Comparison of ENCODE assay signal across 8 mouse cellular contexts in the genomic region with DNA sequence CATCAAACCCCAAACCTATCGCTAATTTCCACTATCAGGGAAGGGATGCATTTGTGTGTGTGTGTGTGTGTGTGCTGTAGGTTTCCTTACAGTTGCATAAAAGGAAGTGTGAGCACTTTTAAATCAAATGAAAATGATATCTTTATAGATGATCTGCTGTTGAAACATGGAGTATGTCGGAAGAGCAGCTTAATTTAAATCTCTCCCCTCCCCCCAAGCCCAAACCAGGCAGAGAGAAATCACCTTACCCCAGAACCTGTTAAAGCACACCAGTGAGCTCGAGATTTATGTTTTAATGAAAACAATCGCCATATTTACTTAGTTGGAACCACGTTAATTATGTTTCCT. TPM values are rescaled to one million over a fixed set of nuclear protein-coding genes. Genes with fewer than 3 reads are reported as not detected.
DNase-seq lines count a peak whose midpoint lies in the region; ATAC-seq and TF ChIP-seq lines count a peak whose summit lies in the region.

No protein-coding gene starts in this region.

- peak overlapping the region; percentile 89 for H3K9ac ChIP-seq in limb, embryonic 13.5 days
- peak overlapping the region; percentile 88; the same call in 1 of the 2 replicates for H3K9ac ChIP-seq in stomach, embryonic 15.5 days

- no peaks in the 10 kb centered on the region for H3K36me3 ChIP-seq in testis, adult 2 months (ENCODE audit: control insufficient read depth, insufficient read depth, low read length)
- H3K36me3 ChIP-seq in limb, embryonic 13.5 days = peaks cover 3% of the 10 kb centered on the region; the same call in 1 of the 2 replicates
- H3K36me3 ChIP-seq in stomach, embryonic 15.5 days = no peaks in the 10 kb centered on the region

- WGBS in limb, embryonic 13.5 days = 3% methylated on average over 5 of the region's 5 CpGs
- 7% methylated on average over 5 of the region's 5 CpGs for WGBS in stomach, embryonic 15.5 days

- peak overlapping the region; percentile 92 for H3K4me2 ChIP-seq in limb, embryonic 13.5 days (replicated peaks)
- H3K4me2 ChIP-seq in stomach, embryonic 15.5 days = peak overlapping the region; percentile 85

- ATAC-seq in limb, embryonic 13.5 days (ENCODE audit: low FRiP score, low read depth) = no peak
- no peak for ATAC-seq in stomach, embryonic 15.5 days (ENCODE audit: insufficient read depth, low FRiP score, low read depth)

- no peak for TF ChIP-seq POLR2A in testis, adult 2 months (IDR thresholded peaks at IDR 0.05; ENCODE audit: control insufficient read depth, low read depth, low read length)

- TF ChIP-seq CTCF in testis, adult 2 months (IDR thresholded peaks at IDR 0.05; ENCODE audit: control insufficient read depth, insufficient read depth, insufficient replicate concordance, low read depth, low read length) = no peak

- H3K27me3 ChIP-seq in testis, adult 2 months (ENCODE audit: control insufficient read depth, insufficient read depth, low read length) = no peaks in the 10 kb centered on the region
- no peaks in the 10 kb centered on the region for H3K27me3 ChIP-seq in limb, embryonic 13.5 days
- H3K27me3 ChIP-seq in stomach, embryonic 15.5 days (replicated peaks) = no peaks in the 10 kb centered on the region

- H3K4me1 ChIP-seq in testis, adult 2 months (ENCODE audit: control insufficient read depth, insufficient read depth, low read length) = peaks cover 10% of the 10 kb centered on the region
- H3K4me1 ChIP-seq in limb, embryonic 13.5 days = 0 out of 2 replicates have a peak, but pooled peaks cover 10% of the 10 kb centered on the region
- no peaks in the 10 kb centered on the region for H3K4me1 ChIP-seq in stomach, embryonic 15.5 days

- no peaks in the 10 kb centered on the region; the same call in 1 of the 2 replicates for H3K9me3 ChIP-seq in limb, embryonic 13.5 days
- H3K9me3 ChIP-seq in stomach, embryonic 15.5 days = no peaks in the 10 kb centered on the region

- peak overlapping the region; percentile 85; the same call in 1 of the 2 replicates for H3K4me3 ChIP-seq in testis, adult 2 months (ENCODE audit: control insufficient read depth, low read depth, low read length)
- peak overlapping the region; percentile 81 for H3K4me3 ChIP-seq in limb, embryonic 13.5 days
- peak overlapping the region; percentile 80 for H3K4me3 ChIP-seq in stomach, embryonic 15.5 days (replicated peaks)

- H3K27ac ChIP-seq in testis, adult 2 months (ENCODE audit: control insufficient read depth, insufficient read depth, low read depth, low read length) = no peak overlapping the region
- H3K27ac ChIP-seq in limb, embryonic 13.5 days = no peak overlapping the region
- no peak overlapping the region for H3K27ac ChIP-seq in stomach, embryonic 15.5 days

- peak; percentile 41 to 58 for DNase-seq in cerebellum, postnatal 10 days
- no peak for DNase-seq in cerebellum, adult 8-10 months
- no peak for DNase-seq in testis, postnatal 14 days (ENCODE audit: low spot score)
- DNase-seq in adrenal gland, postnatal 10 days = no peak
- DNase-seq in kidney, postnatal 25 days = no peak

RNA-seq across cellular contexts. Expression of a gene that starts 2.2 kb away (rescaled TPM):
- polyA plus RNA-seq in testis, adult 2 months (2012; rRNA removed) = 4.5 and 5.8 TPM in 2 replicates
- polyA plus RNA-seq in limb, embryonic 13.5 days (2015; fragmentation: Nextera tagmentation; extraction: Ambion mirVana) = 36.0 and 37.8 TPM in 2 replicates
- 37.7 and 39.4 TPM in 2 replicates for polyA plus RNA-seq in stomach, embryonic 15.5 days (2015; fragmentation: Nextera tagmentation; extraction: Ambion mirVana)
- 10 to 100 TPM; 65.2 to 73.8 TPM for total RNA-seq in adrenal gland, postnatal 10 days (2021)

Comparison
In these comparisons a context has a peak if more than half of its experiments do, and no peak if none do; other contexts are left out.
1. DNase-seq: peak in cerebellum, postnatal 10 days (2 of 2); none in cerebellum, adult 8-10 months (single experiment), testis, postnatal 14 days (single experiment), adrenal gland, postnatal 10 days (single experiment) and kidney, postnatal 25 days (0 of 2).
2. Peak in every context shown above with its lines, with median percentiles within 50 percentile points of each other: H3K4me3 ChIP-seq.